7 mouse cellular contexts compared by ENCODE assay signal in genomic region chr11:101056885-101057284, GRCm38 (mm10). TPM values are rescaled to one million over a fixed set of nuclear protein-coding genes. Genes with fewer than 3 reads are reported as not detected.
DNase-seq lines count a peak whose midpoint lies in the region; ATAC-seq and TF ChIP-seq lines count a peak whose summit lies in the region.

No protein-coding gene starts in this region.

- no peak for ATAC-seq in midbrain, postnatal 0 days (ENCODE audit: low FRiP score)
- no peak for ATAC-seq in megakaryocyte-erythroid progenitor cell, adult 5-6 weeks (replicated peaks; ENCODE audit: low FRiP score, low TSS enrichment, poor library complexity, severe bottlenecking)

- TF ChIP-seq CTCF in midbrain, postnatal 0 days (IDR thresholded peaks at IDR 0.05), result no peak

- H3K4me3 ChIP-seq in midbrain, postnatal 0 days (ENCODE audit: low read depth, low read length), result no peak overlapping the region

- H3K4me2 ChIP-seq in midbrain, postnatal 0 days (ENCODE audit: low read depth, low read length, poor library complexity, severe bottlenecking), result no peak overlapping the region

- H3K27me3 ChIP-seq in midbrain, postnatal 0 days (ENCODE audit: insufficient read depth, low read length), result no peaks in the 10 kb centered on the region

- no peak overlapping the region for H3K9ac ChIP-seq in midbrain, postnatal 0 days (replicated peaks; ENCODE audit: low read length, poor library complexity, severe bottlenecking)

- peaks cover 85% of the 10 kb centered on the region for H3K36me3 ChIP-seq in midbrain, postnatal 0 days (ENCODE audit: insufficient read depth, low read length)

- peak; percentile 79 for DNase-seq in NIH3T3 (ENCODE audit: low read depth)
- DNase-seq in brain, adult 2 months (ENCODE audit: low read depth, low spot score), result peak; percentile 61
- peak; percentile 61 to 67 for DNase-seq in heart, postnatal 14 days
- DNase-seq in lung, postnatal 10 days, result peak; percentile 85
- DNase-seq in midbrain, postnatal 0 days (ENCODE audit: low spot score), result no peak
- no peak for DNase-seq in layer of hippocampus, adult 8-10 months (ENCODE audit: low spot score in 2 of 2)

- H3K4me1 ChIP-seq in midbrain, postnatal 0 days (ENCODE audit: insufficient read depth, low read length), result no peaks in the 10 kb centered on the region

- 57% methylated on average over 8 of the region's 8 CpGs for WGBS in midbrain, postnatal 0 days

- intact Hi-C loops in heart, postnatal 14 days (cut with DNase I), result loop anchor here (5.0 kb wide), 1 partner anchor 45 kb away; no protein-coding TSS in a partner anchor

- no peaks in the 10 kb centered on the region for H3K9me3 ChIP-seq in midbrain, postnatal 0 days (ENCODE audit: low read length)

- H3K27ac ChIP-seq in midbrain, postnatal 0 days (ENCODE audit: low read depth, low read length), result no peak overlapping the region

RNA-seq across cellular contexts. Expression of gene Naglu, which starts 12.9 kb away (rescaled TPM):
- total RNA-seq in heart, postnatal 14 days (2021), result 10 to 100 TPM in 1 of 2 experiments, 1 to 10 TPM in 1; 7.2 to 10.1 TPM
- 20.9 and 22.2 TPM in 2 replicates for total RNA-seq in midbrain, postnatal 0 days (2014; rRNA removed)
- polyA plus RNA-seq in midbrain, postnatal 0 days (2015; fragmentation: Nextera tagmentation; extraction: Ambion mirVana), result 16.0 and 16.6 TPM in 2 replicates
- 10 to 100 TPM in 2 of 4 experiments, 1 to 10 TPM in 2; 7.3 to 22.9 (median 15.2) TPM for total RNA-seq in layer of hippocampus, adult 8-10 months (2022)
- total RNA-seq in megakaryocyte-erythroid progenitor cell, adult 5-6 weeks (2014; fragmentation: Nextera tagmentation), result 1.5 and 4.3 TPM in 2 replicates
- total RNA-seq in megakaryocyte-erythroid progenitor cell, adult 5-6 weeks (2017), result 3.1 and 4.5 TPM in 2 replicates

RNA-seq across cellular contexts. Expression of gene Hsd17b1, which starts 21.3 kb away (rescaled TPM):
- under 1 TPM; 0.32 to 0.41 TPM for total RNA-seq in heart, postnatal 14 days (2021)
- total RNA-seq in midbrain, postnatal 0 days (2014; rRNA removed), result 0.27 TPM in 1 of 2 replicates, not detected in the other
- polyA plus RNA-seq in midbrain, postnatal 0 days (2015; fragmentation: Nextera tagmentation; extraction: Ambion mirVana), result not detected in 2 replicates
- 1 to 10 TPM in 3 of 4 experiments, under 1 TPM in 1; 0.83 to 1.4 (median 1.2) TPM for total RNA-seq in layer of hippocampus, adult 8-10 months (2022)
- total RNA-seq in megakaryocyte-erythroid progenitor cell, adult 5-6 weeks (2014; fragmentation: Nextera tagmentation), result not detected in 2 replicates
- total RNA-seq in megakaryocyte-erythroid progenitor cell, adult 5-6 weeks (2017), result not detected in 2 replicates

RNA-seq across cellular contexts. Expression of gene Coasy, which starts 25.5 kb away (rescaled TPM):
- 10 to 100 TPM; 16.8 to 21.4 TPM for total RNA-seq in heart, postnatal 14 days (2021)
- total RNA-seq in midbrain, postnatal 0 days (2014; rRNA removed), result 41.8 and 48.7 TPM in 2 replicates
- polyA plus RNA-seq in midbrain, postnatal 0 days (2015; fragmentation: Nextera tagmentation; extraction: Ambion mirVana), result 31.5 and 34.1 TPM in 2 replicates
- 10 to 100 TPM; 24.5 to 29.1 (median 27.6) TPM for total RNA-seq in layer of hippocampus, adult 8-10 months (2022)
- total RNA-seq in megakaryocyte-erythroid progenitor cell, adult 5-6 weeks (2014; fragmentation: Nextera tagmentation), result 27.3 and 30.7 TPM in 2 replicates
- total RNA-seq in megakaryocyte-erythroid progenitor cell, adult 5-6 weeks (2017), result 15.1 and 17.2 TPM in 2 replicates

RNA-seq across cellular contexts. Expression of gene Mlx, which starts 30.2 kb away (rescaled TPM):
- 10 to 100 TPM; 17.4 to 17.6 TPM for total RNA-seq in heart, postnatal 14 days (2021)
- 60.7 and 61.3 TPM in 2 replicates for total RNA-seq in midbrain, postnatal 0 days (2014; rRNA removed)
- 64.1 and 67.8 TPM in 2 replicates for polyA plus RNA-seq in midbrain, postnatal 0 days (2015; fragmentation: Nextera tagmentation; extraction: Ambion mirVana)
- 10 to 100 TPM; 36.2 to 41.6 (median 39.6) TPM for total RNA-seq in layer of hippocampus, adult 8-10 months (2022)
- total RNA-seq in megakaryocyte-erythroid progenitor cell, adult 5-6 weeks (2014; fragmentation: Nextera tagmentation), result 46.8 and 53.3 TPM in 2 replicates
- total RNA-seq in megakaryocyte-erythroid progenitor cell, adult 5-6 weeks (2017), result 34.5 and 74.8 TPM in 2 replicates

RNA-seq across cellular contexts. Expression of gene Psmc3ip, which starts 38.4 kb away (rescaled TPM):
- total RNA-seq in heart, postnatal 14 days (2021), result 1 to 10 TPM; 2.0 to 2.2 TPM
- 5.3 and 6.9 TPM in 2 replicates for total RNA-seq in midbrain, postnatal 0 days (2014; rRNA removed)
- polyA plus RNA-seq in midbrain, postnatal 0 days (2015; fragmentation: Nextera tagmentation; extraction: Ambion mirVana), result 8.9 and 10.3 TPM in 2 replicates
- 1 to 10 TPM; 2.5 to 5.4 (median 3.9) TPM for total RNA-seq in layer of hippocampus, adult 8-10 months (2022)
- total RNA-seq in megakaryocyte-erythroid progenitor cell, adult 5-6 weeks (2014; fragmentation: Nextera tagmentation), result 26.2 and 65.9 TPM in 2 replicates
- 38.0 and 79.3 TPM in 2 replicates for total RNA-seq in megakaryocyte-erythroid progenitor cell, adult 5-6 weeks (2017)

Comparison
In these comparisons a context has a peak if more than half of its experiments do, and no peak if none do; other contexts are left out.
1. DNase-seq: peak in NIH3T3 (single experiment), brain, adult 2 months (single experiment), heart, postnatal 14 days (2 of 2) and lung, postnatal 10 days (single experiment); none in midbrain, postnatal 0 days (single experiment) and layer of hippocampus, adult 8-10 months (0 of 2).